ENCODE assay signal across 15 mouse cellular contexts in the genomic region with DNA sequence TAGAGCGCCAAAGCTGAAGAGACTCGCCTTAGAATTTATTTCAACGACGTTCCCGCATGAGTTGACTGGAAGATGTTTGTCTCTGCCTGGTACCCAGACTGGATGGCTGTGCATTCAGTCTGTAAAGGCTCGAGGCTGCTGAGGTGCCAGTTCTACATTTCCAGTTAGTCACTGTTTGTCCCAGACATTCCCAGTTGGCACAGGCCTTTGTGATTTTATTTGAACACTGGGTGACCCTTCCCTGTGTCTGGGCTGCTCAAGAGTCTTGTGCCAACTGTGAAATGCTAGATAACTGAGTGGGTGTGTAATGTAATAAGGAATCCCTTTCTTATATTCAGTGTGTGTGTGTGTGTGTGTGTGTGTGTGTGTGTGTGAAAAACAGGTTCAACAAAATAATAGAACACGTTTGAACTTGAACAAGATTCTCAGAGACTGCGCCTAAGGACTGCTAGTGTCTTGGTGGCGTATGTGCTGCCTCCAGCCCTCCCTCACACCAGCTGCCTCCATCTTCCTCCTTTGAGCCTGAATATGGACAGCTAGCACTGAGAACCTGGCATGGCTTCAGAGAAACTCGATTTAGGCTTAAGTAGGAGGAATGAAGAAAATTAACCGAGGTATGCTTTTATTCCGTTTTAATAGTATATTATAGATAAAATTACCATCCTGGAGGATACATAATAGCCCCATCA.
DNase-seq lines count a peak whose midpoint lies in the region; ATAC-seq and TF ChIP-seq lines count a peak whose summit lies in the region.
"Had no signal": no experiment of that assay in that cellular context is flagged by ENCODE, and none has a peak within 500 bp of the region (broad histone marks: within the 10 kb centered on the region; RNA-seq: fewer than 3 reads in every experiment).

No protein-coding gene starts in this region.

- peak in 1 of 2 experiments; percentile 42 for DNase-seq in left cerebral cortex, adult 2 months (ENCODE audit: extremely low spot score in 1 of 2, low spot score in 2 of 2)
- DNase-seq in left cerebral cortex, adult 11 months (ENCODE audit: low spot score) = no peak
- peak; percentile 17 for DNase-seq in MN1 (ENCODE audit: low spot score)
- peak; percentile 54 for DNase-seq in embryonic facial prominence, embryonic 14.5 days (ENCODE audit: low spot score)
- DNase-seq: adrenal gland, postnatal 10 days; B cell, adult 2 months; heart, adult 2 months; liver, postnatal 0 days had no signal

- no peak overlapping the region for H3K4me3 ChIP-seq in forebrain, embryonic 13.5 days
- no peak overlapping the region for H3K4me3 ChIP-seq in forebrain, embryonic 16.5 days (replicated peaks; ENCODE audit: low read length)
- H3K4me3 ChIP-seq in left cerebral cortex, adult 2 months = no peak overlapping the region
- no peak overlapping the region for H3K4me3 ChIP-seq in embryonic facial prominence, embryonic 14.5 days (ENCODE audit: low read depth, low read length)
- H3K4me3 ChIP-seq in intestine, postnatal 0 days (ENCODE audit: low read depth, low read length) = no peak overlapping the region
- no peak overlapping the region for H3K4me3 ChIP-seq in hindbrain, embryonic 13.5 days
- H3K4me3 ChIP-seq: heart, adult 2 months; midbrain, embryonic 10.5 days; myocyte had no signal

- no peak for TF ChIP-seq CTCF in left cerebral cortex, adult 2 months (IDR thresholded peaks at IDR 0.05)
- TF ChIP-seq CTCF in intestine, postnatal 0 days (IDR thresholded peaks at IDR 0.05; ENCODE audit: low read depth) = no peak

- no peaks in the 10 kb centered on the region for H3K36me3 ChIP-seq in forebrain, embryonic 13.5 days (ENCODE audit: poor library complexity, severe bottlenecking)
- H3K36me3 ChIP-seq in forebrain, embryonic 16.5 days (ENCODE audit: control insufficient read depth, insufficient read depth) = no peaks in the 10 kb centered on the region
- no peaks in the 10 kb centered on the region for H3K36me3 ChIP-seq in embryonic facial prominence, embryonic 14.5 days (ENCODE audit: control insufficient read depth, insufficient read depth, low read length)
- H3K36me3 ChIP-seq in intestine, postnatal 0 days (ENCODE audit: control insufficient read depth, insufficient read depth) = no peaks in the 10 kb centered on the region
- no peaks in the 10 kb centered on the region for H3K36me3 ChIP-seq in hindbrain, embryonic 13.5 days
- H3K36me3 ChIP-seq: midbrain, embryonic 10.5 days had no signal

- 71% methylated on average over 12 of the region's 12 CpGs for WGBS in forebrain, embryonic 13.5 days
- 52% methylated on average over 12 of the region's 12 CpGs for WGBS in forebrain, embryonic 16.5 days
- 84% methylated on average over 12 of the region's 12 CpGs for WGBS in embryonic facial prominence, embryonic 14.5 days
- WGBS in intestine, postnatal 0 days = 84% methylated on average over 12 of the region's 12 CpGs
- 80% methylated on average over 12 of the region's 12 CpGs for WGBS in hindbrain, embryonic 13.5 days

- peaks cover 39% of the 10 kb centered on the region for H3K4me1 ChIP-seq in forebrain, embryonic 13.5 days
- peaks cover 23% of the 10 kb centered on the region for H3K4me1 ChIP-seq in forebrain, embryonic 16.5 days (replicated peaks; ENCODE audit: control insufficient read depth, insufficient read depth, low read length)
- H3K4me1 ChIP-seq in embryonic facial prominence, embryonic 14.5 days (ENCODE audit: control insufficient read depth, insufficient read depth, low read length) = no peaks in the 10 kb centered on the region; the same call in 1 of the 2 replicates
- peaks cover 4% of the 10 kb centered on the region; the same call in 1 of the 2 replicates for H3K4me1 ChIP-seq in intestine, postnatal 0 days (replicated peaks; ENCODE audit: control insufficient read depth, insufficient read depth, low read length)
- H3K4me1 ChIP-seq in hindbrain, embryonic 13.5 days (replicated peaks) = peaks cover 30% of the 10 kb centered on the region

- intact Hi-C loops in left cerebral cortex, adult 2 months (cut with DNase I) = loop anchor here (1.0 kb wide), 1 partner anchor 22 kb away; no protein-coding TSS in a partner anchor

- no peaks in the 10 kb centered on the region; the same call in 1 of the 2 replicates for H3K27me3 ChIP-seq in forebrain, embryonic 13.5 days
- H3K27me3 ChIP-seq in forebrain, embryonic 16.5 days (replicated peaks; ENCODE audit: control insufficient read depth, insufficient read depth, low read length) = no peaks in the 10 kb centered on the region
- no peaks in the 10 kb centered on the region for H3K27me3 ChIP-seq in embryonic facial prominence, embryonic 14.5 days (replicated peaks; ENCODE audit: control insufficient read depth, insufficient read depth, low read length)
- H3K27me3 ChIP-seq in intestine, postnatal 0 days (replicated peaks; ENCODE audit: control insufficient read depth, insufficient read depth, low read length) = no peaks in the 10 kb centered on the region
- no peaks in the 10 kb centered on the region for H3K27me3 ChIP-seq in hindbrain, embryonic 13.5 days

- no peak overlapping the region for H3K4me2 ChIP-seq in forebrain, embryonic 13.5 days
- H3K4me2 ChIP-seq in forebrain, embryonic 16.5 days (ENCODE audit: low read length) = no peak overlapping the region
- no peak overlapping the region for H3K4me2 ChIP-seq in embryonic facial prominence, embryonic 14.5 days (ENCODE audit: low read depth, low read length)
- H3K4me2 ChIP-seq in intestine, postnatal 0 days (replicated peaks; ENCODE audit: low read depth) = no peak overlapping the region
- no peak overlapping the region for H3K4me2 ChIP-seq in hindbrain, embryonic 13.5 days

- ATAC-seq in forebrain, embryonic 13.5 days = 0 out of 2 replicates have a peak, but pooled peaks have one; percentile 23
- ATAC-seq in forebrain, embryonic 16.5 days = no peak
- ATAC-seq in embryonic facial prominence, embryonic 14.5 days (ENCODE audit: low read depth) = peak; percentile 57; the same call in 1 of the 2 replicates
- no peak for ATAC-seq in intestine, postnatal 0 days
- ATAC-seq in hindbrain, embryonic 13.5 days (ENCODE audit: low FRiP score) = no peak
- ATAC-seq: liver, postnatal 0 days had no signal

- no peak overlapping the region for H3K27ac ChIP-seq in forebrain, embryonic 13.5 days
- H3K27ac ChIP-seq in forebrain, embryonic 16.5 days (ENCODE audit: low read length) = no peak overlapping the region
- H3K27ac ChIP-seq in left cerebral cortex, adult 2 months = peak overlapping the region; percentile 59
- no peak overlapping the region for H3K27ac ChIP-seq in embryonic facial prominence, embryonic 14.5 days (replicated peaks; ENCODE audit: low read depth, low read length)
- H3K27ac ChIP-seq in intestine, postnatal 0 days (ENCODE audit: low read depth, low read length) = no peak overlapping the region
- no peak overlapping the region for H3K27ac ChIP-seq in hindbrain, embryonic 13.5 days
- H3K27ac ChIP-seq: heart, adult 2 months; kidney, postnatal 0 days; midbrain, embryonic 10.5 days had no signal

- no peaks in the 10 kb centered on the region for H3K9me3 ChIP-seq in forebrain, embryonic 13.5 days (replicated peaks)
- no peaks in the 10 kb centered on the region for H3K9me3 ChIP-seq in forebrain, embryonic 16.5 days (ENCODE audit: control insufficient read depth, low read length)
- no peaks in the 10 kb centered on the region for H3K9me3 ChIP-seq in embryonic facial prominence, embryonic 14.5 days (ENCODE audit: control insufficient read depth, low read length)
- no peaks in the 10 kb centered on the region for H3K9me3 ChIP-seq in intestine, postnatal 0 days (ENCODE audit: control insufficient read depth)
- no peaks in the 10 kb centered on the region for H3K9me3 ChIP-seq in hindbrain, embryonic 13.5 days
- H3K9me3 ChIP-seq: midbrain, embryonic 10.5 days had no signal

- H3K9ac ChIP-seq in forebrain, embryonic 13.5 days = no peak overlapping the region
- no peak overlapping the region for H3K9ac ChIP-seq in forebrain, embryonic 16.5 days (replicated peaks; ENCODE audit: low read depth, low read length)
- H3K9ac ChIP-seq in embryonic facial prominence, embryonic 14.5 days (ENCODE audit: low read depth, low read length) = no peak overlapping the region
- H3K9ac ChIP-seq in intestine, postnatal 0 days (ENCODE audit: low read depth, low read length) = no peak overlapping the region
- H3K9ac ChIP-seq in hindbrain, embryonic 13.5 days = no peak overlapping the region
- H3K9ac ChIP-seq: liver, postnatal 0 days had no signal

Comparison
In these comparisons a context has a peak if more than half of its experiments do, and no peak if none do; other contexts are left out.
1. ATAC-seq: peak in forebrain, embryonic 13.5 days (single experiment) and embryonic facial prominence, embryonic 14.5 days (single experiment); none in forebrain, embryonic 16.5 days (single experiment), intestine, postnatal 0 days (single experiment) and hindbrain, embryonic 13.5 days (single experiment).